Mouse (Mus musculus) intestine, postnatal 0 days (tissue): ENCODE measurements around the gene Sptlc3. TPM values are rescaled to one million over a fixed set of nuclear protein-coding genes. Genes with fewer than 3 reads are reported as not detected.
A peak's percentile ranks its signal among the peaks of the same experiment; 100 is the strongest.

Experiments
- ATAC-seq: fragments of 200-750 bp; cut with Nextera tagmentation; 2 replicates; pipeline ENCODE4 v1.8.0; 2017; ENCODE audit warnings: mild to moderate bottlenecking, moderate TSS enrichment, moderate library complexity
- H3K27ac ChIP-seq: fragments of 300-500 bp; sonication (generic); 2 replicates; pipeline ENCODE4 v1.5.1; 2014; ENCODE audit warnings: mild to moderate bottlenecking, low read depth, low read length, moderate library complexity
- H3K27me3 ChIP-seq: fragments of 300-500 bp; sonication (generic); replicated peaks from 2 replicates; pipeline ENCODE4 v1.6.1; 2014; ENCODE audit warnings: low read length, mixed read lengths; ENCODE audit not compliant: control insufficient read depth, insufficient read depth
- H3K36me3 ChIP-seq: fragments of 300-500 bp; sonication (generic); 2 replicates; pipeline ENCODE4 v1.6.1; 2014; ENCODE audit warnings: mild to moderate bottlenecking, moderate library complexity; ENCODE audit not compliant: control insufficient read depth, insufficient read depth
- H3K4me1 ChIP-seq: fragments of 300-500 bp; sonication (generic); replicated peaks from 2 replicates; pipeline ENCODE4 v1.6.1; 2014; ENCODE audit warnings: antibody characterized with exemption, low read length, mixed read lengths; ENCODE audit not compliant: control insufficient read depth, insufficient read depth
- H3K4me2 ChIP-seq: fragments of 300-500 bp; sonication (generic); replicated peaks from 2 replicates; pipeline ENCODE4 v1.6.1; 2014; ENCODE audit warnings: low read depth, mild to moderate bottlenecking, moderate library complexity
- H3K4me3 ChIP-seq: fragments of 300-500 bp; sonication (generic); 2 replicates; pipeline ENCODE4 v1.5.1; 2014; ENCODE audit warnings: low read depth, low read length
- H3K9ac ChIP-seq: fragments of 300-500 bp; sonication (generic); 2 replicates; pipeline ENCODE4 v1.6.1; 2014; ENCODE audit warnings: mild to moderate bottlenecking, low read depth, low read length
- H3K9me3 ChIP-seq: fragments of 300-500 bp; sonication (generic); 2 replicates; pipeline ENCODE4 v1.6.1; 2016; ENCODE audit warnings: mixed run types; ENCODE audit not compliant: control insufficient read depth
- CTCF ChIP-seq: sonication (generic); IDR thresholded peaks from 2 replicates; pipeline ENCODE4 v1.5.1; 2016; ENCODE audit warnings: low read depth, mild to moderate bottlenecking, control low read depth, antibody characterized with exemption, moderate library complexity
- WGBS: fragments of 180-500 bp; shearing (Covaris S2); extraction: QIAGEN DNeasy Blood & Tissue Kit; methylation state at CpG from one replicate; pipeline ENCODE4 v1.1.7; 2014; 5-methylcytosine and 5-hydroxymethylcytosine counted together
- polyA plus RNA-seq: library from polyadenylated mRNA; unstranded; fragments of >200 nt; fragmentation: Nextera tagmentation; extraction: Ambion mirVana; gene quantifications from 2 replicates; pipeline ENCODE4 v1.2.1, GENCODE M21; 2015

Sptlc3 gene
- not detected in 2 replicates for polyA plus RNA-seq

DNA sequence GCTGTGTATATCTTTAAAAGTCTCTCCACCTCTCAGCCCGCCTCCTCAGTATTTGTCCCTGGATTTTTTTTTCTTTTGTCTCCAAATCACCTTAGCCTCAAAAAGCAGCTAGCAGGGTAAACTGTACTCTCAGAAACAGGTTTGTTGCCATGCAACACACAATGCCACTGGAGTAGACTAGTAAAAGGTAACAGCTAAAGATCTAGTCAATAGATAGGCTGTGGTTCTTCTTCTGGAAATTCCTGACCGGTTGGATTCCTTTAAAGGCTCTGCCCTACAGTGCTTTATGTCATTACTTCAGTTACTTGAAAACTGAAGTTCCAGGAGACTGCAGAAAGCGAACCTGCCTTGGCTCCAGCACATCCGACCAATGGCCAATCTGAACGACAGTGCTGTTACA is at the start of gene Sptlc3:
Gene Sptlc3 (plus strand): TSS at position 78 of the 400 bp plus-strand sequence.
- H3K4me1 ChIP-seq = no peaks in the 10 kb centered on the region
- H3K9me3 ChIP-seq = no peaks in the 10 kb centered on the region
- H3K9ac ChIP-seq = no peak within 1 kb of the TSS
- no peak for ATAC-seq
- H3K4me3 ChIP-seq = no peak within 1 kb of the TSS
- H3K27me3 ChIP-seq = no peaks in the 10 kb centered on the region
- H3K36me3 ChIP-seq = no peaks in the 10 kb centered on the region
- no peak within 1 kb of the TSS for H3K27ac ChIP-seq
- no peak within 1 kb of the TSS for H3K4me2 ChIP-seq
- TF ChIP-seq CTCF = no peak
- 47% methylated on average over 5 of the region's 5 CpGs for WGBS

DNA sequence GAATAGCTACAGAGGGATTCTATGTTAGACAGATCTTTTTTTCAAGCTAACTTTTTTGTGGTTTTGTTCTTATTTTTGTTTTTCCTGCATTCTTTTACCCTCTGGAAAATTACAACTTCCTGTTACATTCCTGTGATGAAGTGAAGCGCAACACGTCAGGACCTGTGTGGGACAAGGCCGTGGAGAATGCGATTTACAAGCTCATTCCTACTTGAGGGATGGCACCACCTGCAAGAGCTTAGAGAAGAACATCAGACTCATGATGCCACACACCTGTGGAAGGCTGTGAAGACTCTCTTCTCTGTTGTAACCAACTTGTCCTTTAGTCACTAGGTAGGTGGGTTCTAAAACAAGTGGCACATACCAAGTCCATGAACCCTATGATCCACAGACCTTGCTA is 26.0 kb upstream of the Sptlc3 start:
- H3K4me2 ChIP-seq = no peak overlapping the region
- 80% methylated on average over 4 of the region's 4 CpGs for WGBS

DNA sequence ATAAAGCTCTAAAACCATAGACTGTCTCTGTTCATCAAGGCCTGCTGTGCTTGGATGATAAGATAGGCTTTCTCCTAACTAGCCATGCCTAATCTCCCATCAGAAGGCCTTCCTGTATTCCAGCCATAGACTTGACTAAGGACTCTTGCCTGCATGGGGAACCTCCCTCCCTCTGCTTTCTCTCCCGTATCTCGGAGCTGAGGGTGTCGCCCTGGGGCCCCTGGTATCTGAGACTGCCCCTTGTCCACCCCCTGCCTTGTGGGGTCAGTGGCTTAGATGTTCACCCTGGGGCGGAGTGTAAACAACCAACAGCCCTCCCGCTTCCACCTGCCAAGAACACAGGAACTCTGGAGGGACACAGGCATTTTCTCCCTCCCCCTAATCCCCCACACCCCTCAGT is 5.0 kb upstream of the Sptlc3 start:
- Histone ChIP-seq H3K27ac (no peak overlapping the region), H3K4me3 (no peak overlapping the region), H3K9ac (no peak overlapping the region), H3K27me3 (no peaks in the 10 kb centered on the region), H3K4me2 (no peak overlapping the region), H3K9me3 (no peaks in the 10 kb centered on the region), H3K36me3 (no peaks in the 10 kb centered on the region), H3K4me1 (no peaks in the 10 kb centered on the region)
- no peak for ATAC-seq
- no peak for TF ChIP-seq CTCF
- WGBS = 48% methylated on average over 5 of the region's 5 CpGs

More for the DNA sequence above, 26.0 kb upstream of the Sptlc3 start:
- H3K27ac ChIP-seq = no peak overlapping the region
- H3K36me3 ChIP-seq = no peaks in the 10 kb centered on the region
- H3K4me3 ChIP-seq = no peak overlapping the region
- TF ChIP-seq CTCF = no peak
- ATAC-seq = no peak
- no peak overlapping the region for H3K9ac ChIP-seq
- no peaks in the 10 kb centered on the region for H3K9me3 ChIP-seq
- H3K27me3 ChIP-seq = no peaks in the 10 kb centered on the region
- no peaks in the 10 kb centered on the region for H3K4me1 ChIP-seq

DNA sequence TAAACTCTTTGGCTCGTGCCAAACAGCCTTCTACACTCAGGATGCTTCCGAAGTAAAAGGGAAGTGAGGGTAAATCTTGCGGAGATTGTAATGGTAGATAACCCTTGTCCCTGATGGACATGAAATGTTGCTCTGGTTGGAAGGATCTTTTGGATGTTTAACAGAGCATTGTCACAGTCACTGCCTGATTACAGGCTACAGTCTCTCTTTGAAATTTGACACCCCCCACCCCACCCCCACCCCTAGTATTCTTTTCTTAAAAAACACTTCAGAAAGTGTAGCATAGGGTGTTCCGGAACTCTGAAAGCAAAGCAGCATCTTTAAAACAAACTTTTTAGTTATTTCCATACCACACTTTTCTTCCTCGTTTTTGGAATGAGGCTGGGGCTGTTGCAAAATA is 916 bp downstream of the Sptlc3 start:
- no peak overlapping the region for H3K4me3 ChIP-seq
- no peak overlapping the region for H3K9ac ChIP-seq
- no peaks in the 10 kb centered on the region for H3K4me1 ChIP-seq
- H3K27me3 ChIP-seq = no peaks in the 10 kb centered on the region
- WGBS = 27% methylated on average over 5 of the region's 5 CpGs
- no peak for TF ChIP-seq CTCF
- H3K36me3 ChIP-seq = no peaks in the 10 kb centered on the region
- no peaks in the 10 kb centered on the region for H3K9me3 ChIP-seq
- H3K27ac ChIP-seq = no peak overlapping the region
- no peak overlapping the region for H3K4me2 ChIP-seq
- ATAC-seq = no peak

DNA sequence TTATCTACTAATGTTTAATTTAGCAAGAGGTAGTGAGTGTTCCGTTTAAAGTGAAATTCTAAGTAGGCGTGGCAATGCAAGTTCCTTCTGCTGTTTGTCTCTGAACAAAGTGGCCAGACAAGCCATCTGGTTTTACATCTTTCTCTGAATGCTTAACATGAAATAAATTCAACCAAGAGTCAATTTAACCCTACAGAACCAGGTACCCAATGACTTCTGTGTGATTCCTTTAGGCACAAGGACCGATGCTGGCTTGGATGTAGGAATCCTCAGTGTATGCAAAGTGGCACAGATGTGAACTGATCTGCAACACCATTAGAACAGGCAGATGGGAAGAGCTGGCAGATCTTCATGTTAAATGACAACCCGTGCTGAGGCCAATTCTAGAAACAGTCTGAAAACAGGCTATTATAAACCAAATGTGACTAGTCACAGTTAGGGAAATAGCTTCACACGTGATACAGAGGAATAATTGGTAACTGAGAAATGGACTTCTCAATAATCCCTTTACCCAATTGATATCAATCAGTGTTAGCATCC is 68.3 kb downstream of the Sptlc3 start:
- 74% methylated on average over 5 of the region's 5 CpGs for WGBS
- no peak overlapping the region for H3K27ac ChIP-seq
- no peaks in the 10 kb centered on the region for H3K4me1 ChIP-seq
- H3K9me3 ChIP-seq = no peaks in the 10 kb centered on the region
- no peak overlapping the region for H3K9ac ChIP-seq
- H3K27me3 ChIP-seq = no peaks in the 10 kb centered on the region
- H3K36me3 ChIP-seq = no peaks in the 10 kb centered on the region
- no peak overlapping the region for H3K4me2 ChIP-seq
- ATAC-seq = no peak
- H3K4me3 ChIP-seq = no peak overlapping the region
- no peak for TF ChIP-seq CTCF

DNA sequence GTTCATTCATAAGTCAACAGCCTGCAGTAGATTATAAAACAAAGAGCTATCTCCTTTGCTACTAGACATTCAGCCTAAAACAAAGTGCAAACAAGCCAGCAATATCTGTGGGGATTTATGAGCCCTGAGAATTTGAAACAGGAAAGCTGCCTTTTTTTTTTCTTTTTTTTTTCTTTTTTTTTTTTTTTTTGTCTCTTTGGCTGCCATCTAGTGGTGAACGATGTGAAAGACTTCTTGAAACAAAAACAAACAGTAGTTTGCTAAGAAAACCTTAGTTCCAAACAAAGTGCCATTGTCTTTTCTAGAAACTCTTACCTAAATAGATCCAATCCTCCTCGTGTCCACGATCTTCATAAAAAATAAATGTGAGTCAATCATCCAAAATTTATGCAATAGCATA is 85.6 kb downstream of the Sptlc3 start:
- H3K4me1 ChIP-seq = no peaks in the 10 kb centered on the region
- no peak for ATAC-seq
- H3K36me3 ChIP-seq = no peaks in the 10 kb centered on the region
- no peak overlapping the region for H3K4me2 ChIP-seq
- no peak overlapping the region for H3K4me3 ChIP-seq
- TF ChIP-seq CTCF = peak; percentile 48
- H3K9me3 ChIP-seq = no peaks in the 10 kb centered on the region
- WGBS = 5% methylated on average over 3 of the region's 3 CpGs
- no peak overlapping the region for H3K27ac ChIP-seq
- no peaks in the 10 kb centered on the region for H3K27me3 ChIP-seq
- no peak overlapping the region for H3K9ac ChIP-seq

DNA sequence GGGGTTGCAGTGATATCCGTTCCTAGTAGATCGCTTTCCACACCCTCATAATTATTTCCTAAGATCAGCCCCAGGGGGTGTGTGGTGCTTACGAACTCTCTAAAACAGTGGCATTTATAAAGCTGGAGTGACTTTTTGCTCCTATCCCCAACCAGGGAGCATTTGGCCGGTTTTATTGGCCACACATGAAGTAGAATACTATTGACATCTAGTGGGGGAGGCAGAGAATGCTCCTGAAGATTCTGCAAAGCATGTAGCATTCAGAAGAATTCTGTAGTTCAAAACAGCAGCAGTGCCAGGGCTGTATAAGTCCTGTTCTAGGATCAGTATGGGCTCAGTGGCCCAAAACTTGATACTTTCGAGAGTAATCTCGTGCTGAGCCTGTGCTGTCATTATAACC is 89.1 kb downstream of the Sptlc3 start:
- peak; percentile 56 for TF ChIP-seq CTCF
- WGBS = 43% methylated on average over 6 of the region's 6 CpGs
- Histone ChIP-seq H3K4me2 (no peak overlapping the region), H3K27ac (no peak overlapping the region), H3K4me1 (no peaks in the 10 kb centered on the region), H3K9ac (no peak overlapping the region), H3K9me3 (no peaks in the 10 kb centered on the region), H3K4me3 (no peak overlapping the region), H3K36me3 (no peaks in the 10 kb centered on the region), H3K27me3 (no peaks in the 10 kb centered on the region)
- ATAC-seq = no peak
